Mouse (Mus musculus): ENCODE measurements around the gene Pidd1.

Gene Pidd1

GRCm38 (mm10) chr7:141443828-141444237, at the start of gene Pidd1:
Pidd1 (minus strand) TSS chr7:141444025.
- DNase-seq (ENCODE audit: low spot score in 2 of 2) = peak; percentile 78 to 86

GRCm38 (mm10) chr7:141492738-141493137, 48.9 kb upstream of the Pidd1 start:
- DNase-seq (ENCODE audit: low spot score in 2 of 2) = no peak

- peak in 1 of 2 experiments; percentile 46 for DNase-seq (ENCODE audit: low spot score in 2 of 2)
Observed at GRCm38 (mm10) chr7:141491151-141491550, 47.3 kb upstream of the Pidd1 start.

- DNase-seq (ENCODE audit: low spot score in 2 of 2) = no peak
Observed at GRCm38 (mm10) chr7:141487141-141487540, 43.3 kb upstream of the Pidd1 start.

- no peak for DNase-seq (ENCODE audit: low spot score in 2 of 2)
Observed at GRCm38 (mm10) chr7:141486239-141486638, 42.4 kb upstream of the Pidd1 start.

- no peak for DNase-seq (ENCODE audit: low spot score in 2 of 2)
Observed at GRCm38 (mm10) chr7:141485606-141486005, 41.8 kb upstream of the Pidd1 start.

GRCm38 (mm10) chr7:141485186-141485585, 41.4 kb upstream of the Pidd1 start:
- no peak for DNase-seq (ENCODE audit: low spot score in 2 of 2)

GRCm38 (mm10) chr7:141484186-141485120, 40.6 kb upstream of the Pidd1 start:
- no peak for DNase-seq (ENCODE audit: low spot score in 2 of 2)

- DNase-seq (ENCODE audit: low spot score in 2 of 2) = no peak
Observed at GRCm38 (mm10) chr7:141483114-141483653, 39.4 kb upstream of the Pidd1 start.

GRCm38 (mm10) chr7:141482531-141483024, 38.8 kb upstream of the Pidd1 start:
- no peak for DNase-seq (ENCODE audit: low spot score in 2 of 2)

- DNase-seq (ENCODE audit: low spot score in 2 of 2) = no peak
Observed at GRCm38 (mm10) chr7:141481498-141482401, 37.9 kb upstream of the Pidd1 start.

- peak; percentile 70 to 86 for DNase-seq (ENCODE audit: low spot score in 2 of 2)
Observed at GRCm38 (mm10) chr7:141480842-141481497, 37.1 kb upstream of the Pidd1 start.

- no peak for DNase-seq (ENCODE audit: low spot score in 2 of 2)
Observed at GRCm38 (mm10) chr7:141478270-141478748, 34.5 kb upstream of the Pidd1 start.

GRCm38 (mm10) chr7:141477578-141478269, 33.9 kb upstream of the Pidd1 start:
- DNase-seq (ENCODE audit: low spot score in 2 of 2) = no peak

GRCm38 (mm10) chr7:141476981-141477370, 33.2 kb upstream of the Pidd1 start:
- no peak for DNase-seq (ENCODE audit: low spot score in 2 of 2)

- no peak for DNase-seq (ENCODE audit: low spot score in 2 of 2)
Observed at GRCm38 (mm10) chr7:141476226-141476980, 32.6 kb upstream of the Pidd1 start.

- no peak for DNase-seq (ENCODE audit: low spot score in 2 of 2)
Observed at GRCm38 (mm10) chr7:141475805-141476158, 32.0 kb upstream of the Pidd1 start.

- peak; percentile 86 to 96 for DNase-seq (ENCODE audit: low spot score in 2 of 2)
Observed at GRCm38 (mm10) chr7:141475011-141475804, 31.4 kb upstream of the Pidd1 start, which contains the start of the genes Polr2l and Tspan4. Polr2l (minus strand) TSS chr7:141475132. Tspan4 (plus strand) TSS chr7:141475240.

- no peak for DNase-seq (ENCODE audit: low spot score in 2 of 2)
Observed at GRCm38 (mm10) chr7:141474160-141474559, 30.3 kb upstream of the Pidd1 start.

Measured in spleen, postnatal 4 days (tissue).